Mouse (Mus musculus) embryonic facial prominence, embryonic 12.5 days (tissue): ENCODE measurements around the gene Bglap3. TPM values are rescaled to one million over a fixed set of nuclear protein-coding genes. Genes with fewer than 3 reads are reported as not detected.
"Not testable (repeated sequence)": the region's sequence is repeated elsewhere in the genome, so short reads cannot be mapped to it uniquely, and the experiment has no call there.

Experiments
- ATAC-seq: fragments of 200-750 bp; cut with Nextera tagmentation; 2 replicates; pipeline ENCODE4 v1.8.0; 2017; ENCODE audit not compliant: insufficient number of reproducible peaks, insufficient read depth, low FRiP score, low TSS enrichment
- H3K27ac ChIP-seq: fragments of 300-500 bp; sonication (generic); 2 replicates; pipeline ENCODE4 v1.5.1; 2016; ENCODE audit warnings: mild to moderate bottlenecking
- H3K27me3 ChIP-seq: fragments of 300-500 bp; sonication (generic); 2 replicates; pipeline ENCODE4 v1.6.1; 2016; ENCODE audit warnings: mild to moderate bottlenecking, moderate library complexity
- H3K36me3 ChIP-seq: fragments of 300-500 bp; sonication (generic); 2 replicates; pipeline ENCODE4 v1.6.1; 2016; ENCODE audit warnings: mild to moderate bottlenecking
- H3K4me1 ChIP-seq: fragments of 300-500 bp; sonication (generic); 2 replicates; pipeline ENCODE4 v1.6.1; 2016
- H3K4me2 ChIP-seq: fragments of 300-500 bp; sonication (generic); replicated peaks from 2 replicates; pipeline ENCODE4 v1.6.1; 2016; ENCODE audit warnings: mild to moderate bottlenecking, moderate library complexity
- H3K4me3 ChIP-seq: fragments of 300-500 bp; sonication (generic); 2 replicates; pipeline ENCODE4 v1.5.1; 2016; ENCODE audit warnings: mild to moderate bottlenecking
- H3K9ac ChIP-seq: fragments of 300-500 bp; sonication (generic); 2 replicates; pipeline ENCODE4 v1.6.1; 2016; ENCODE audit warnings: mild to moderate bottlenecking, moderate library complexity
- H3K9me3 ChIP-seq: fragments of 300-500 bp; sonication (generic); 2 replicates; pipeline ENCODE4 v1.6.1; 2016; ENCODE audit warnings: mild to moderate bottlenecking, moderate library complexity
- WGBS: fragments of 180-500 bp; shearing (Covaris S2); methylation state at CpG from one replicate; pipeline ENCODE4 v1.1.7; 2016; 5-methylcytosine and 5-hydroxymethylcytosine counted together
- polyA plus RNA-seq: library from polyadenylated mRNA; unstranded; fragments of >200 nt; fragmentation: Nextera tagmentation; extraction: Ambion mirVana; gene quantifications from 2 replicates; pipeline ENCODE4 v1.2.1, GENCODE M21; 2016

Gene Bglap3
- polyA plus RNA-seq, 1 experiment from 2014 or later, result 0.17 TPM

DNA sequence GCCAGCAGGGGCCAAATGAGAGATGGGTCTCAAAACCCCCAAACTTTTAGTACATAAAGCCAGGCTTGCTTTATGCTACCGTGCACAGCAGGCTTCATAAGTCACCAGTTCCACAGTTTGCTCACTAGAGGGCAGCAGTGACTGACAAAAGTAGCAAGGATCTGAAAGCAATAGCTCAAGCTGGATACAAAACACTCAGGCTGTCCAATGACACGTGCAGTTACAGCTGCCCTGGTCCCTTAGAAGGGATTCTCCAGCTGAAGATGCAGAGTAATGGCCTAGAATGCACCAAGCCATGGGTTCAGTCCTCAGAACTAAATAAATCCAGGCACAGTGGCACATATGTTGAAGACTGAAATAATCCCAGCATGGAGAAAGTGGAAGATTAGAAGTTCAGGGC lies 34.5 kb upstream of the Bglap3 start:
- H3K36me3 ChIP-seq, result peaks cover 17% of the 10 kb centered on the region
- no peaks in the 10 kb centered on the region for H3K27me3 ChIP-seq
- H3K4me3 ChIP-seq, result no peak overlapping the region
- H3K9ac ChIP-seq, result no peak overlapping the region
- peaks cover 11% of the 10 kb centered on the region for H3K4me1 ChIP-seq
- ATAC-seq, result no peak
- H3K4me2 ChIP-seq, result no peak overlapping the region
- no peak overlapping the region for H3K27ac ChIP-seq
- WGBS, result 0% methylated on average over 2 of the region's 2 CpGs
- H3K9me3 ChIP-seq, result no peaks in the 10 kb centered on the region

DNA sequence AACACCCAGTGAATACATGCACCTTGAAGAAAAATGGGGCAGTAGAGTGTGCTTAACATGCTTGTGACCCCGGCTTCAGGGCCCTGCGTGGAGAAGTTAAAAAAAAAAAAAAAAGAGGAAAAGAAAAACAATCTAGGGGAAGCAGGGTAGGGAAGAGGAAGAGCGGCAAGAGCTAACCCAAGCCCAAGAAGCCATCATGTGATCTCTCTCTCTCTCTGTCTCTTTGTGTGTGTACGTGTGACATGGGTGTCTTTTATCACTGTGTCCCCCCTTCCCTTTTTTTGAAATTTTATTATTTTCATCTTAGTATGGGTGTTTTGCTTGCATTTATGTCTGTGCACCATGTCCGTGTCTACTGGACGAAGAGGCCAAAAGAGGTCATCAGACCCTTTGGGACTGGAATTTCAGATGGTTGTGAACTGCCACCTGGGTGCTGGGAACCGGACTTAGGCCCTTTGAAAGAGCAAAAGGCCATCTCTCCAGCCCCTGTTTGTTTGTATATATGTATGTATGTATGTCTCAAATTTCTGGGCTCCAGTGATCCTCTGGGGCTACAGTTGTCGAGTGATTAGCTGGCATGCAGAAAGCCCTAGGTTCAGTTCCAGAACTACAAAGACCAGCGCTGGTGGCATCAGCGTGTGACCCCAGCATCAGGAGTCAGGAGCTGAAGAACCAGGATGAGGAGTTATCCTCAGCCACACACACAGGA lies 31.1 kb upstream of the Bglap3 start:
- no peaks in the 10 kb centered on the region for H3K9me3 ChIP-seq
- no peak overlapping the region for H3K27ac ChIP-seq
- WGBS, result 89% methylated on average over 10 of the region's 10 CpGs
- ATAC-seq, result no peak
- peaks cover 3% of the 10 kb centered on the region for H3K4me1 ChIP-seq
- peaks cover 15% of the 10 kb centered on the region for H3K36me3 ChIP-seq
- no peak overlapping the region for H3K4me3 ChIP-seq
- no peaks in the 10 kb centered on the region for H3K27me3 ChIP-seq
- H3K4me2 ChIP-seq, result no peak overlapping the region
- no peak overlapping the region for H3K9ac ChIP-seq

DNA sequence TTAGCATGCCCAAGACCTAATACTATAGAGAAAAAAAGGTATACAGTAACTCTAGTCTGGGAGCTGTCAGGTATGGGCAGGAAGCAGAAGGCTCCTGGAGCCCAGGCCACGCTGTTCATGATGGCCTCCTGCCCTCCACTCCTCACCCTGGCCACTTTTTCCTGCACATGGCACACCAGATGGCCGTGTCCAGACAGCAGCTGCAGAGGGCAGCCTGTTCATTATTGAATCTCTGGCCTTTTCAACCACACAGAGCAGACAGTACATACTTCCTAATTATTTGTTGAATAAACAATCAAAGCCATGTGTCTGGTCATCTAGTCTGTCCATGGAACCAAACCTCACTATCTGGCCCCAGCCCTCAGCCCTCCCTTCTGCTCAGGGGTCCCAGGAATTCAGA lies 26.1 kb upstream of the Bglap3 start:
- Histone ChIP-seq H3K4me1 (no peaks in the 10 kb centered on the region), H3K4me3 (no peak overlapping the region), H3K27me3 (no peaks in the 10 kb centered on the region), H3K9ac (no peak overlapping the region), H3K9me3 (no peaks in the 10 kb centered on the region), H3K4me2 (no peak overlapping the region), H3K27ac (no peak overlapping the region), H3K36me3 (peaks cover 52% of the 10 kb centered on the region)
- WGBS, result 77% methylated on average over 2 of the region's 2 CpGs
- ATAC-seq, result no peak

DNA sequence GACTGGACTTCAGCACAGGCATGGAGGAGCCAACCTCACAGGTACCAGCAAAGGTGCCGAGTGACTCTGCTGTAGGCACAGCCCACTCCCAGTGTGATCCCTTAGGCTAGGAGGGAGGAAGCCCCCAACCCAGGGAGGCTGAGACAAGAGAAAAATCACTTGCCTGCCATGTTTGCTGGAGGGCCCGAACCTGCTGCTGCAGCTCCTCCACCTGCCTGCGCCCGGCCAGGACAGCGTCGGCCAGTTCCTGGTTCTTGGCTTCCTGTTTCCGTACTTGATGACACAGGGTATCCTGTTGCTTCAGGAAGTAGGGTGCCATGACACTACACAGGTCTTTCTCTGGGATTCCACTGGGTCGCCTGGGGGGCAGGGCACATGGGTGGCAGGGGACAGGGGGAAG lies 23.2 kb upstream of the Bglap3 start:
- no peaks in the 10 kb centered on the region for H3K4me1 ChIP-seq
- no peak overlapping the region for H3K27ac ChIP-seq
- no peak overlapping the region for H3K4me2 ChIP-seq
- no peak overlapping the region for H3K4me3 ChIP-seq
- WGBS, result 93% methylated on average over 8 of the region's 8 CpGs
- H3K36me3 ChIP-seq, result peaks cover 50% of the 10 kb centered on the region
- no peaks in the 10 kb centered on the region for H3K27me3 ChIP-seq
- no peak for ATAC-seq
- no peak overlapping the region for H3K9ac ChIP-seq
- H3K9me3 ChIP-seq, result no peaks in the 10 kb centered on the region

DNA sequence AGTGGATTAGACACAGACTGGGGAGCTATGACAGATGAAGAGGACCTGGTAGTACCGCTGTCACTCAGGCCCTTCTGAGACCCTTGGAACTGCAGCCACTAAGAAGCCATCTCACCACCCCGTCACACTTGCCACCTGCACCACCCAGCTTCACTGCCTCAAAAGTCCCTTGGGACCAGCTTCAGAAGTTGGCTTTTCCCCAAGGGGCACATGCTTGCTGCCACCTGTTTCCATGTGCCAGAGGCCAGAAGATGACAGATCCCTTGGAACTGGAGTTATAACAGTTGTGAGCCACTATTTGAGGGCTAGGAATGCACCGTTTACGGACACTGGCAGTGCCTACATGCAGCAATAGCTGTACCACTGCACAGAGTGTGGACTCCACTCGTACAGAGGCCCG lies 22.7 kb upstream of the Bglap3 start:
- Histone ChIP-seq H3K9me3 (no peaks in the 10 kb centered on the region), H3K4me2 (no peak overlapping the region), H3K27ac (no peak overlapping the region), H3K4me1 (no peaks in the 10 kb centered on the region), H3K27me3 (no peaks in the 10 kb centered on the region), H3K36me3 (peaks cover 47% of the 10 kb centered on the region), H3K9ac (no peak overlapping the region), H3K4me3 (no peak overlapping the region)
- ATAC-seq, result no peak
- 92% methylated on average over 6 of the region's 6 CpGs for WGBS

DNA sequence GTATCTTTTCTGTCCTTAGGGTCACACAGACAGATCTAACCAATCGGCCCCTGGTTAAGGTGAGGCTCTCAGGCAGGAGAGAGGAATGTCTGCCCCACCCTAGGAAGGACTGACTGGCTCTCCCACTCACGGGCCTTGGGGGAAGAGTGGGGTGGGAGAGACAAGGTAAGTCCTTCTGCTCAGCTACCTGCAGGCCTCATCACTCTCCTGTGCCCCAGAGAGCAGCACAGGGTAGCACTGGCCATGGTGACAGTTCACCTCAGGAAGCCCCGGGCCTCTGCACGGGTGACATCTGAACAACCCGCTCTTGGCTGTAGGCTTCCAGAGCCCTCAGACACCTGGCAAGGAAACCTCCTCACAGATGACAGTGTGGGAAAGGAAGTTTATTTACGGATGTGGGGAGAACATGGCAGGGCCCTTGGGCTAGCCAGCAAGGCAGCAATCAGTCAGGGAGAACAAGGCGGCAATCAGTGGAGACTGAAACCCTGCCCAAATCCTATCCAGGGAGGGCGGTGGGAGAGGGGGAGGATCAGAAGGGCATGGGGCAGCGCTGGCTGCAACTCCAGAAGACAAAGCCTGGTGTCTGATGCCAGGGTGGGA lies 21.3 kb upstream of the Bglap3 start:
- Histone ChIP-seq H3K36me3 (peaks cover 46% of the 10 kb centered on the region), H3K4me3 (no peak overlapping the region)
- whole genome bisulfite sequencing, result 85% methylated on average over 9 of the region's 9 CpGs

DNA sequence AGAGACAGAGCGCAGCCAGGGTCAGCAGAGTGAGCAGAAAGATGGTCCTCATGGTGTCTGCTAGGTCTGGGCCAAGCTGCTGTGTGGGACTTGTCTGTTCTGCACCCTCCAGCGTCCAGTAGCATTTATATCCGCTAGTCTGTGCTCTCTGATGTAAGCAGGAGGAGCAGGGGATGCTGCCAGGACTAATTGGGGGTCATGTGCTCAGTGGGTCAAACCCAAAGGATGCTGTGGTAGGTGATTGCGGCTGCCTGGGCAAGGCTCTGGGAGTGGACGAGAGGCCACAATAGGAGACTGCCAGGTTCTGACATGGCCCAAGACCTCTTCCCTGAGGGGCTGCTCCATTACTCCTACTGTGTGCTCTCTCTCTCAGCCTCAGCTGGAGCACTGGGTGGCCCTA lies 11.8 kb upstream of the Bglap3 start, which contains the start of gene Bglap:
Gene Bglap, minus strand, starts transcription at position 101 of the 400 bp plus-strand sequence.
- Histone ChIP-seq H3K4me3 (no peak within 1 kb of the TSS), H3K36me3 (no peaks in the 10 kb centered on the region), H3K27ac (no peak within 1 kb of the TSS), H3K4me1 (no peaks in the 10 kb centered on the region), H3K9me3 (no peaks in the 10 kb centered on the region), H3K9ac (no peak within 1 kb of the TSS), H3K27me3 (no peaks in the 10 kb centered on the region), H3K4me2 (no peak within 1 kb of the TSS)
- WGBS, result 78% methylated on average over 5 of the region's 5 CpGs
- ATAC-seq, result no peak

More for the DNA sequence above, 21.3 kb upstream of the Bglap3 start:
- no peak overlapping the region for H3K9ac ChIP-seq
- H3K9me3 ChIP-seq, result no peaks in the 10 kb centered on the region
- H3K27me3 ChIP-seq, result no peaks in the 10 kb centered on the region
- H3K4me1 ChIP-seq, result no peaks in the 10 kb centered on the region
- H3K4me2 ChIP-seq, result no peak overlapping the region
- no peak overlapping the region for H3K27ac ChIP-seq
- no peak for ATAC-seq

DNA sequence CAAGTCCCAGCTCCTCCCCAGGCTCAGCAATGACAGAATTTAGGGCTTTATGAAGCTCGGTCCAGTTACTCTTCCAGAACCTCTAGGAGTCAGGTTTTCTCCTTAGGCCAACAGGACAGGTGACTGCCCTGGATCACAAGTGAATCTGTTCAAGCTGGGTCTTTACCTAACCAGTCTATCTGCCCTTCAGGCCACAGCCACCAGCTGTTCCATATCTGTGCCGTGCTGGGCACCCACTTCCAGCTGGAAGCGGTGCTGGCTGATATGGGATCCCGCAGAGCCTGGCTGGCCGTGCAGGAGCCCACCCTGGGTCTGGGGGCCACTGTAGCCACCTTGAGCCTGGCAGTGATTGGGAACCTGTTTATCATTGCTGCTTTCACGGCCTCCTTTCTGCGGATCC lies 9.8 kb upstream of the Bglap3 start:
- not testable (repeated sequence) for H3K9ac ChIP-seq, H3K27ac ChIP-seq, ATAC-seq, H3K9me3 ChIP-seq, H3K4me1 ChIP-seq, H3K36me3 ChIP-seq, H3K27me3 ChIP-seq, H3K4me3 ChIP-seq
- WGBS, result 64% methylated on average over 3 of the region's 7 CpGs
- H3K4me2 ChIP-seq, result peak overlapping the region; percentile 47; the same call in 1 of the 2 replicates

DNA sequence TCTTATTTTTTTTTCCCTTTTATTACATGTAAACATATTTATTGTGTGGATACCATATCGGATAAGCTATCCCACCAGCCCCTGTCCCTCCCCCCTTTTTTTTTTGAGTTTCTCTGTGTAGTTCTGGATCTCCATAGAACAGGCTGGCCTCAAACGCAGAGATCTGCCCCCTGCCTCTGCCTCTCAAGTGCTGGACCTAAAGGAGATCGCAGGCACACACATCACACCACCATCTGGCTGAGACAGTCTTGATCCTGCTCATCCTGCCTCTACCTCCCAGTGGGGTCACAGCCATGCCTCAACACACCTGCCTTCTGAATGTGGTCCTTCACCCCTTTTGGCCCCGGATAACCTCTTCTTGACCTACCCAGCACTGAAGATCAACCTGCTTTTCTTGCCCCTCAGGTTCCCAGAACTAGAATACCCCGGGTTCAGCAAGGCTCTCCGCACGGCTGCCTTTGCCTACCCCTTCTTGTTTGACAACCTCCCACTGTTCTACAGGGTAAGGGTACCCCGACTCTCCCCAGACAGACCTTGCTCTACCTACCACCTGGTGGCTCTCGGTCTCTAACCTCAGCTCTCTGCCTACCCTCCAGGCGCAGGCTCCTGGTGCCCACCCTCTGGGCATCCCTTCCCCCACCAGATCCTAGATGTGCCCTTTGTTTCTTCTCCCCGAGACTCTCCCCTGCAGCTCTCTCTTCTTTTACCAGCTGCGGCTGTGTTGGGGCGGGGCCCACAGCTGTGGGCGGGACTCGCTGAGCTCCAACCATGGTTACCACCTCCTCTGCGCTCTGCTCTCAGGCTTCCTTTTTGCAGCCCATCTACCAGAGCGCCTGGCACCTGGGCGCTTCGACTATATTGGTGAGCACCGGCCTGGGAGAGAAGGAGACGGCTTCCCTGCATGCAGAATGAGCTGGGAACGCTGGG lies 9.1 kb upstream of the Bglap3 start:
- not testable (repeated sequence) for H3K9me3 ChIP-seq, H3K4me1 ChIP-seq, H3K27me3 ChIP-seq, H3K36me3 ChIP-seq
- Histone ChIP-seq H3K4me3 (peak overlapping the region; percentile 29), H3K9ac (0 out of 2 replicates have a peak overlapping the region, but pooled peaks have one; percentile 27), H3K27ac (0 out of 2 replicates have a peak overlapping the region, but pooled peaks have one; percentile 41), H3K4me2 (peak overlapping the region; percentile 47)
- peak; percentile 71 for ATAC-seq
- WGBS, result 8% methylated on average over 22 of the region's 22 CpGs

DNA sequence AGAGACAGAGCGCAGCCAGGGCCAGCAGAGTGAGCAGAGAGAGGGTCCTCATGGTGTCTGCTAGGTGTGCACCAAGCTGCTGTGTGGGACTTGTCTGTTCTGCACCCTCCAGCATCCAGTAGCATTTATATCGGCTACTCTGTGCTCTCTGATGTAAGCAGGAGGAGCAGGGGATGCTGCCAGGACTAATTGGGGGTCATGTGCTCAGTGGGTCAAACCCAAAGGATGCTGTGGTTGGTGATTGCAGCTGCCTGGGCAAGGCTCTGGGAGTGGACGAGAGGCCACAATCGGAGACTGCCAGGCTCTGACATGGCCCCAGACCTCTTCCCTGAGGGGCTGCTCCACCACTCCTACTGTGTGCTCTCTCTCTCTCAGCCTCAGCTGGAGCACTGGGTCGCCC lies 6.1 kb upstream of the Bglap3 start, which contains the start of gene Bglap2:
Gene Bglap2, minus strand, starts transcription at position 101 of the 400 bp plus-strand sequence.
- not testable (repeated sequence) for H3K27ac ChIP-seq, H3K4me1 ChIP-seq, H3K4me2 ChIP-seq, H3K9ac ChIP-seq, H3K9me3 ChIP-seq, H3K27me3 ChIP-seq, H3K36me3 ChIP-seq, ATAC-seq, H3K4me3 ChIP-seq
- WGBS, result 71% methylated on average over 5 of the region's 5 CpGs

DNA sequence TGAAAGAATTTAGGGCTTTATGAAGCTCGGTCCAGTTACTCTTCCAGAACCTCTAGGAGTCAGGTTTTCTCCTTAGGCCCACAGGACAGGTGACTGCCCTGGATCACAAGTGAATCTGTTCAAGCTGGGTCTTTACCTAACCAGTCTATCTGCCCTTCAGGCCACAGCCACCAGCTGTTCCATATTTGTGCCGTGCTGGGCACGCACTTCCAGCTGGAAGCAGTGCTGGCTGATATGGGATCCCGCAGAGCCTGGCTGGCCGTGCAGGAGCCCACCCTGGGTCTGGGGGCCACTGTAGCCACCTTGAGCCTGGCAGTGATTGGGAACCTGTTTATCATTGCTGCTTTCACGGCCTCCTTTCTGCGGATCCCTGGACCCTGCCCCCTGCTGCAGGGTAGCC lies 4.1 kb upstream of the Bglap3 start:
- 23% methylated on average over 7 of the region's 7 CpGs for WGBS
- H3K4me2 ChIP-seq, result peak overlapping the region; percentile 44
- H3K9me3 ChIP-seq, H3K27ac ChIP-seq, H3K4me3 ChIP-seq, H3K9ac ChIP-seq, H3K27me3 ChIP-seq, ATAC-seq, H3K4me1 ChIP-seq, H3K36me3 ChIP-seq: not testable (repeated sequence)
